Mouse (Mus musculus): Measurements from ENCODE around the gene Ebf1.

DNA sequence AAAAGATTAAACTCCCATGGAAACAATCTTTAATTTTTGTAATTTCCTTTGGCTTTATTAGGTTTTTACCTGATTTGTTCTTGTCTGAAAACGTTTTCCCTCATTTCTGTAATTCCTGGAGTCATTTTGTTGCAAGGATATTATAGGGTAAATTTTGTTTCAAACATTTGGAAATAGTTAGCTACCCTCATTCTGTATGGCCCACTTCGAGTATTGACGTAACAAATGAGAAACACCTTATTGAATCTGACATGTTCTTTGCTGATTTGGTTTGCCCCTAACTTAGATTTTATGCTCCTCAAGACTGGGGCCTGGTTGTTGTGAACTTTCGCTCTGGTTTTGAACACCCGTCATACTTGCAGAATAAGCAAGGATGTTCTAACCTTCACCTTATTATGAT, 120.9 kb downstream of the Ebf1 start:
- no peak for TF ChIP-seq CTCF (IDR thresholded peaks at IDR 0.05)
- no peak for TF ChIP-seq EP300 (IDR thresholded peaks at IDR 0.05)
